Mouse (Mus musculus): ENCODE measurements at regions not wholly inside any gene's neighbourhood (a gene's known extent, or its start where the extent isn't known, plus 50 kb on each side); places are given as distances from the start of the nearest gene placed in this dataset.

DNA sequence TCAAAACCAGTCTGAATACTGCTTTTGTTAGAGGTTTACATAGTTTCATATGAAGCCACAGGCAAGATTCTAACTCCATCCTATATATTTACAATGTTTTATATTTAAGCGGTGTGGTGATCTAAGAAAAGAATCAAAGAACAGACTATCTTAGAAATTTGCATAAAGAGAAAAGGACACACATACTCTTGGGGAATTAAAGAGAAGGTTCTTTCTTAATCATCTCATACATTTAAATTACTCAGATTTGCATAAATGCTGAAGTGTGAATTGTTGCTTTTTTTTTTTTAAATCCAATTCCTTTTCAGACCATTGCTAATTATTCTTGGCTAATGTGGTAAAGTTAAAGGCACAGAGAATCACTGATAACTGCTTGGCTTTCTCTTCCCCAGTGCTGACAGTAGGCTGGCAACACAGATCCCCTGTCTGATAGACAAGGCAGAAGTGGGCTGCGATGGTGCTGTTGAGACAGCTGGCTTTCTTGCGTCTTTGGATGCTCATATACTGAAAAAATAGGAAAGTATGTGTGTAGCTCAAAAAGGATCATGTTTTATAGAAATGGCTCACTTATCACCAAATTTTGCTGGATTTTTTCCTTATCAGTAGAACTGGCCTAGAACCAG, 216.1 kb downstream of the Otol1 start:
- Histone ChIP-seq H3K9ac (replicated peaks; ENCODE audit: low read depth) (no peak overlapping the region), H3K4me1 (ENCODE audit: insufficient read depth, low read depth, low read length) (no peaks in the 10 kb centered on the region), H3K4me2 (replicated peaks; ENCODE audit: low read depth, low read length) (no peak overlapping the region), H3K9me3 (ENCODE audit: low read length) (no peaks in the 10 kb centered on the region), H3K36me3 (ENCODE audit: insufficient read depth, low read length) (no peaks in the 10 kb centered on the region), H3K27me3 (replicated peaks; ENCODE audit: insufficient read depth, low read length) (no peaks in the 10 kb centered on the region), H3K4me3 (ENCODE audit: low read depth, low read length) (no peak overlapping the region), H3K27ac (ENCODE audit: low read length) (no peak overlapping the region)
- WGBS: 78% methylated on average over 3 of the region's 3 CpGs
- DNase-seq (ENCODE audit: low spot score): no peak
- no peak for ATAC-seq
- TF ChIP-seq EP300 (IDR thresholded peaks at IDR 0.05): no peak
- no peak for TF ChIP-seq CTCF (IDR thresholded peaks at IDR 0.05)

- TF ChIP-seq CTCF (IDR thresholded peaks at IDR 0.05) (no peak), EP300 (IDR thresholded peaks at IDR 0.05) (no peak)
- ATAC-seq: no peak
- DNase-seq (ENCODE audit: low spot score): no peak
- Histone ChIP-seq H3K27me3 (replicated peaks; ENCODE audit: insufficient read depth, low read length) (no peaks in the 10 kb centered on the region), H3K4me1 (ENCODE audit: insufficient read depth, low read depth, low read length) (no peaks in the 10 kb centered on the region), H3K36me3 (ENCODE audit: insufficient read depth, low read length) (no peaks in the 10 kb centered on the region), H3K27ac (ENCODE audit: low read length) (no peak overlapping the region), H3K9ac (replicated peaks; ENCODE audit: low read depth) (no peak overlapping the region), H3K9me3 (ENCODE audit: low read length) (no peaks in the 10 kb centered on the region), H3K4me2 (replicated peaks; ENCODE audit: low read depth, low read length) (no peak overlapping the region), H3K4me3 (ENCODE audit: low read depth, low read length) (no peak overlapping the region)
- WGBS: 89% methylated on average over 6 of the region's 6 CpGs
Observed at GRCm38 (mm10) chr3:70224846-70225245, 217.4 kb downstream of the Otol1 start.

- ATAC-seq (peak; percentile 41), DNase-seq (ENCODE audit: low spot score) (no peak)
- Histone ChIP-seq H3K4me2 (replicated peaks; ENCODE audit: low read depth, low read length) (no peak overlapping the region), H3K36me3 (ENCODE audit: insufficient read depth, low read length) (no peaks in the 10 kb centered on the region), H3K9me3 (ENCODE audit: low read length) (no peaks in the 10 kb centered on the region), H3K4me1 (ENCODE audit: insufficient read depth, low read depth, low read length) (no peaks in the 10 kb centered on the region), H3K9ac (replicated peaks; ENCODE audit: low read depth) (no peak overlapping the region), H3K27me3 (replicated peaks; ENCODE audit: insufficient read depth, low read length) (no peaks in the 10 kb centered on the region), H3K4me3 (ENCODE audit: low read depth, low read length) (no peak overlapping the region), H3K27ac (ENCODE audit: low read length) (no peak overlapping the region)
- 56% methylated on average over 4 of the region's 4 CpGs for WGBS
- TF ChIP-seq CTCF (IDR thresholded peaks at IDR 0.05): no peak
- TF ChIP-seq EP300 (IDR thresholded peaks at IDR 0.05): no peak
Observed at GRCm38 (mm10) chr3:70227165-70227564, 219.8 kb downstream of the Otol1 start.

DNA sequence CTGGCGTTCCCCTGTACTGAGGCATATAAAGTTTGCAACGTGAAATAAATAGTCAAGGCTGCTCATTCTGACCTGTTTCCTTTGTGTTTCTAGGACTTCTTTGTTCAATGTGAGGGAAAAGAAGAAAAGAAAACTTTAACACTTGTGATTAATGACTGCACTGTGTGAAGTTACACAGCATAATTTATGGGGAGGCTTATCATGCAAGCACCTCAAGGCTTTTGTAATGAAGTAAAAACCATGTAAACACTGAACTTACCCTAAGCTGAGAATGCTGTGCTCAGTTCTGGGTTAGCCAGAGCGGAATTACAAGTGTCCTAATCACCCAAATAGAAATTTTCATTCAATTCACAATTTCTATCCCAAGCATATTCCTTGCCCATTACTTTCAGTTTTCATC, 241.2 kb downstream of the Otol1 start:
- no peak for DNase-seq (ENCODE audit: low spot score)
- TF ChIP-seq EP300 (IDR thresholded peaks at IDR 0.05) (no peak), CTCF (IDR thresholded peaks at IDR 0.05) (no peak)
- no peak overlapping the region for H3K27ac ChIP-seq (ENCODE audit: low read length)
- H3K27me3 ChIP-seq (replicated peaks; ENCODE audit: insufficient read depth, low read length): no peaks in the 10 kb centered on the region
- H3K9me3 ChIP-seq (ENCODE audit: low read length): no peaks in the 10 kb centered on the region
- no peaks in the 10 kb centered on the region for H3K4me1 ChIP-seq (ENCODE audit: insufficient read depth, low read depth, low read length)
- H3K4me3 ChIP-seq (ENCODE audit: low read depth, low read length): no peak overlapping the region
- H3K4me2 ChIP-seq (replicated peaks; ENCODE audit: low read depth, low read length): no peak overlapping the region
- WGBS: 42% methylated on average over 3 of the region's 3 CpGs
- no peaks in the 10 kb centered on the region for H3K36me3 ChIP-seq (ENCODE audit: insufficient read depth, low read length)
- ATAC-seq: no peak
- no peak overlapping the region for H3K9ac ChIP-seq (replicated peaks; ENCODE audit: low read depth)

DNA sequence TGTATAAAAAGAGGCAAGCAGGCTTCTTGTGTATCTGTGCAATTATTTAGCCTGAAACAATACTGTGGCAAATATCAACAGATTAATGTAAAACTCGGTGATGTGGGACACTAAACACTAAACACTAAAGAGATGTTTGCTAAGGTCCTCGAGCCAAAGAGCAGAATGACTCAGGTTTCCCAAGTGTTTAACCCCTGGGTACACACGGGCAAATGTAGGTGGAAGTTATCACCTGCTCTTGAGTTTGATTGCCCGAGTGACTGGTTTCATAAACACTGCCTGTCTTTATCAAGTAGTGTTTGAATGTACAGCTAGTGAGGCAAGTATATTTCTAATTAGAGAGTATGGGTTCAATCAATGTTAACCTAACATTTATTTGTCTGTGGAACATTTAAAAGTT, 242.5 kb downstream of the Otol1 start:
- H3K4me1 ChIP-seq (ENCODE audit: insufficient read depth, low read depth, low read length): no peaks in the 10 kb centered on the region
- 34% methylated on average over 4 of the region's 4 CpGs for WGBS
- DNase-seq (ENCODE audit: low spot score): peak; percentile 45
- H3K9ac ChIP-seq (replicated peaks; ENCODE audit: low read depth): no peak overlapping the region
- no peaks in the 10 kb centered on the region for H3K36me3 ChIP-seq (ENCODE audit: insufficient read depth, low read length)
- no peaks in the 10 kb centered on the region for H3K27me3 ChIP-seq (replicated peaks; ENCODE audit: insufficient read depth, low read length)
- H3K4me2 ChIP-seq (replicated peaks; ENCODE audit: low read depth, low read length): no peak overlapping the region
- H3K4me3 ChIP-seq (ENCODE audit: low read depth, low read length): no peak overlapping the region
- H3K9me3 ChIP-seq (ENCODE audit: low read length): no peaks in the 10 kb centered on the region
- no peak for TF ChIP-seq CTCF (IDR thresholded peaks at IDR 0.05)
- TF ChIP-seq EP300 (IDR thresholded peaks at IDR 0.05): no peak
- H3K27ac ChIP-seq (ENCODE audit: low read length): no peak overlapping the region
- ATAC-seq: peak; percentile 67

DNA sequence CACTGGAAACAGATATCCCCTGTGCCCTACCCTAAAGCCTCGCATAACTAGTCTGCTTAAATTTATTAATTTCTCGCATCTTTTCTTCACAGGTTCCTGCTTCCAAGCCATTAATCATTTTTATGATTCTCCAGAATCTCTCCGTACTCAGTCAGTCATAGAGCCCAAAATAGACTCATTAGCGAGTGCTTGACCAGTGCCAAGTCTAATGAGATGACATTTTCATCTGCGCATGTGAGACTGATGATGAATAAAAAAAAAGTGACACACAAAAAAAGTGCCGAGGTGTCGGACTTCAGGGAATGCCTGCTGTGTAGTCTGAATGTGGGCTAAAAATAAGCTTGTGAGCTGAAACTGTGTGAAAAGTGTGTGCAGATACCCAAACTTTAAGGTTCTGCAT, 243.3 kb downstream of the Otol1 start:
- 66% methylated on average over 7 of the region's 7 CpGs for WGBS
- H3K9me3 ChIP-seq (ENCODE audit: low read length): no peaks in the 10 kb centered on the region
- H3K27me3 ChIP-seq (replicated peaks; ENCODE audit: insufficient read depth, low read length): no peaks in the 10 kb centered on the region
- ATAC-seq: no peak
- H3K9ac ChIP-seq (replicated peaks; ENCODE audit: low read depth): no peak overlapping the region
- H3K4me3 ChIP-seq (ENCODE audit: low read depth, low read length): no peak overlapping the region
- no peak overlapping the region for H3K4me2 ChIP-seq (replicated peaks; ENCODE audit: low read depth, low read length)
- TF ChIP-seq CTCF (IDR thresholded peaks at IDR 0.05) (no peak), EP300 (IDR thresholded peaks at IDR 0.05) (no peak)
- H3K36me3 ChIP-seq (ENCODE audit: insufficient read depth, low read length): no peaks in the 10 kb centered on the region
- H3K4me1 ChIP-seq (ENCODE audit: insufficient read depth, low read depth, low read length): no peaks in the 10 kb centered on the region
- no peak for DNase-seq (ENCODE audit: low spot score)
- no peak overlapping the region for H3K27ac ChIP-seq (ENCODE audit: low read length)

DNA sequence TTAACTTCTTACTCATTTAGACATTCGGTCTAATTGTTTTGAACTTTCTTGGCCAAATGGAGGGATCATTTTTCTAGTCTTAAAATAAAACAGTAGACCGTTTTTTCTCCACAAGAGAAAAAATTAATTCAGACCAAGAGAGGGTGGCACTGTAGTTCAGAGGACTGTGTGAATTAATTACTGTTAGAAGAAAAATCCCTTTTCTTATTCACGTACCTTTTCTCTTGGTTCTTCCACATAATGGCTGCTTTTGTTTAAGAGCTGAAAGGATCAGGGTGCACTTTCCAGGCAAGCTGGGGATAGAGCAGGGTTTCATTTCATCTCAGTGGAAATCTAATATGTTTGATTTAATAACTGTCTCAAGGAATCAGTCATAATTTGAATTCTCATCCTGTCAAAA, 255.9 kb downstream of the Otol1 start:
- no peak overlapping the region for H3K9ac ChIP-seq (replicated peaks; ENCODE audit: low read depth)
- no peaks in the 10 kb centered on the region for H3K27me3 ChIP-seq (replicated peaks; ENCODE audit: insufficient read depth, low read length)
- no peak for TF ChIP-seq EP300 (IDR thresholded peaks at IDR 0.05)
- no peaks in the 10 kb centered on the region for H3K36me3 ChIP-seq (ENCODE audit: insufficient read depth, low read length)
- no peak for DNase-seq (ENCODE audit: low spot score)
- H3K4me1 ChIP-seq (ENCODE audit: insufficient read depth, low read depth, low read length): no peaks in the 10 kb centered on the region
- H3K9me3 ChIP-seq (ENCODE audit: low read length): no peaks in the 10 kb centered on the region
- no peak overlapping the region for H3K4me3 ChIP-seq (ENCODE audit: low read depth, low read length)
- H3K27ac ChIP-seq (ENCODE audit: low read length): no peak overlapping the region
- H3K4me2 ChIP-seq (replicated peaks; ENCODE audit: low read depth, low read length): no peak overlapping the region
- ATAC-seq: no peak
- 67% methylated on average over 3 of the region's 3 CpGs for WGBS

All from lung, postnatal 0 days (tissue).